Mouse (Mus musculus): ENCODE measurements around the gene Abcg1. TPM values are rescaled to one million over a fixed set of nuclear protein-coding genes. Genes with fewer than 3 reads are reported as not detected.

Abcg1 gene
- polyA plus RNA-seq (2014; fragmentation: Illumina TruSeq; extraction: RNeasy Lipid Tissue Mini Kit (QIAGEN cat#74804); ENCODE audit: low read depth, low replicate concordance) = 9.5 TPM

DNA sequence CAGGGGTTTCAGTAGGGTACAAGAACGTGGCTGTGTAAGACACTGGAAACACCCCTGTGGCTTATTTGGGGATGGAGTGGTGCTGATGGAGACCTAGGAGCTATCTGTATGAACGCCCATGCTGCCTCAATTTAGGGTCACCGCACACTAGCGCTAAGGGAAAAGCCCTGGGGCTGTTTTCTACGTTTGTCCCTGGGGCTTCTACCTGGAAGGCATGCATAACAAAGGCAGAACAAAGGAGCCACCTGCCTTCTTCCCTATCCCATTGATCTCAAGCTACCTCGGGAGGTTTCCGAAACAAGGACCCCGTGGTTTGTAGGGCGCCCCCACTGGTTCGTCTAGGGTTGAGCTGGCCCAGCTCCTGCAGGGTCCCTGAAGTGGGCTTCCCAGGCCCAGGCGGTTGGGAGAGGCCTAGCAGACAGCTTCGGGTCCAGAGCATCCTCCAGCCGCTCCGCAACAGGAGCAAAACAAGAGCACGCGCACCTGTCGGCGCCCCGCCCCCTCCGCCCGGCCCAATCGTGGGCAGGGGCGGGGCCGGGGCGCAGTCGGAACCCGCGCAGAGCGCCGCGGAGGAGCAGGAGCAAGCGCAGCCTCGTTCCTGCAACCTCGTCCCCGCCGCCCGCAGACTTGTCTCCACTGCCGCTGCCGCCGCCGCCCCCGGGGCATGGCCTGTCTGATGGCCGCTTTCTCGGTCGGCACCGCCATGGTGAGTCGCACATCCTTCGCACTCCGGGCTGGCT is at the start of gene Abcg1:
Gene Abcg1 (plus strand): TSS at position 525 of the 740 bp plus-strand sequence.

DNA sequence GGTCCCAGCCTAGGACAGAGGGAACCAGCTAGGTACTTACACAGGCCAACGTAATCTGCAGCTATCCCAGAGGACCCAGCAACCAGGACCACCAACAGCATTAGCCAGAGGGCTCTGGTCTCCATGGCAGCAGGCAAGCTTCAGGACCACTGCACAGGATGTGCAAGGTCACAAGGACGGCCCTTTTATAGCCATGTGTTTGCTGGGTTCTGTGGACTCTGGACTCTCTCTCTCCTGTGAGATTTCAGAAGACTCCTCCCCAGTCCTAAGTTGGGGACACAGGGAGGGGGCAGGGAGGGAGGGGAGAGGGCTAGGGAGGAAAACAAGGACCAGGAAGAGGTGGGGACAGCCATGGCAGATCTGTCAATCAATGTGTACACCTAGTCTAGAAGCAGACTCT is 72.0 kb downstream of the Abcg1 start, which contains the start of gene Tff3:
Gene Tff3 (minus strand): TSS at position 195 of the 400 bp plus-strand sequence.

DNA sequence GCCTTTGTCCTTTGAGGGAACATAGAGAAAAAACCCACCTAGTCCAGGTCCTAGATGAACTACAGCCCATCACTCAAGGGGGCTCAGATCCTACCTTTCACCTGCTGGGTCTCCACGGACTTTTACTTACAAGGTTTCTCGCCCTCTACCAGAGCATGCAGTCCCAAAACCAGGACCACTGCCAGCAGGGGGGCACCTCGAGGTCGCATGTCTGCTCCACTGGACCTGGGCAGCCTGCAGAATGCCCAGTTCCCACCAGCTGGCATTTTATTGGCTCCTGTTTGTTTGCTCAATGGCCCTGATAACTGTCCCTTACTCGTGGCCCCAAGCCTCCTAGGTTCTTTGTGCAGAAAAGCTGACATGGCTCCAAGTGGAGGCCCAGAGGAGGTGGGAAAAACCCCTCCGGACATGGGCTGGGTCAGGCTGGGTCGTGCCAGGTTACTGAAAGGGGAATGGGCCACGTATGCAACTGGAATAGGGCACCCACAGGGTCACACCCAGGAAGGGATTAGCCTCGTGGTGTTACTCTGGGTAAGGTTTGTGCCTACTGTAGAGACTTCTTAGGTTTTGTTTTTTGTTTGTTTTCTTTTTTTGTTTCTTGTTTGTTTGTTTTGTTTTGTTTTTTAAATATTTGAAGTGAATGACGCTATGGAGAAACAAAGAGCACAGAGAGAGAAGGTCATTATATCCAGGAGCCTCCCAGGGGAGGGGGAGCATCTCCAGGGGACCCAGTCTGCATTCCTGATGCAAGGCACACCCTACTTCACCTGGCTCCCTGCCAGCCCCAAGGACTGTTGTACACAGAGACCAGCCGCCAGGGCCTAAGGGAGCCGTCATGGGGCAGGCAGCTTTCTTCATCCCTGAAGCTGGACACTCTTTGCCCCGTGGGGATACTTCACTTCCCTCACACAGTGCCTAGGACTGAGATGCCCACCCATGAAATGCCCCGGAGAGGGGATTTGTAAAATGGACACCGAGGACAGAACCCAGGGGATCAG is 86.9 kb downstream of the Abcg1 start, which contains the start of gene Tff2:
Gene Tff2 (minus strand): TSS at position 243 of the 998 bp plus-strand sequence.

DNA sequence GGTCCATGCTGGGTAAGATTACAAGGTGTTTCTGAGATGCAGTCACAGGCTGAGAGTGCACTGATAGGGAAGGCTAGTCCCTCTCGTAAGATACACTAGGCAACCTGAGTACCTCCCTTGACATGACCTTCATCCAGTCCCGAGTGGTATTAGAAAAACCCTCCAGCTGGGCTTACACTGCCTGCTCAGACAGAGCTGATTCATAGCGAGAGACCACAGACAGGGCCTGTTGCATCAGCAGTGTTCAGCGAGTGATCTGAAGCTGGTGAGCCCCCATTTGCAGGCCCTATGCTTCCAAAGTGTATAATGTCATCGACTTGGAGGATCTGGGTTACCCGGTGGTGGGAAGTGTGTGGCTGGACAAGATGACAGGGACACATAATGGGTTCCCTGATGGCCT is 107.7 kb downstream of the Abcg1 start, which contains the start of gene Tff1:
Gene Tff1 (minus strand): TSS at position 151 of the 400 bp plus-strand sequence.

Other genes with a start within 250 kb of the Abcg1 start
- 0.22 TPM for gene Glp1r, start 155.9 kb upstream of the Abcg1 start, polyA plus RNA-seq (2014; fragmentation: Illumina TruSeq; extraction: RNeasy Lipid Tissue Mini Kit (QIAGEN cat#74804); ENCODE audit: low read depth, low replicate concordance)
- 0.14 TPM for gene Umodl1, start 103.0 kb upstream of the Abcg1 start, polyA plus RNA-seq (2014; fragmentation: Illumina TruSeq; extraction: RNeasy Lipid Tissue Mini Kit (QIAGEN cat#74804); ENCODE audit: low read depth, low replicate concordance)
- gene Tff3, start 72.0 kb downstream of the Abcg1 start, polyA plus RNA-seq (2014; fragmentation: Illumina TruSeq; extraction: RNeasy Lipid Tissue Mini Kit (QIAGEN cat#74804); ENCODE audit: low read depth, low replicate concordance) = not detected
- gene Tff2, start 86.6 kb downstream of the Abcg1 start, polyA plus RNA-seq (2014; fragmentation: Illumina TruSeq; extraction: RNeasy Lipid Tissue Mini Kit (QIAGEN cat#74804); ENCODE audit: low read depth, low replicate concordance) = not detected
- gene Tff1, start 107.6 kb downstream of the Abcg1 start, polyA plus RNA-seq (2014; fragmentation: Illumina TruSeq; extraction: RNeasy Lipid Tissue Mini Kit (QIAGEN cat#74804); ENCODE audit: low read depth, low replicate concordance) = not detected
- gene Tmprss3, start 141.3 kb downstream of the Abcg1 start, polyA plus RNA-seq (2014; fragmentation: Illumina TruSeq; extraction: RNeasy Lipid Tissue Mini Kit (QIAGEN cat#74804); ENCODE audit: low read depth, low replicate concordance) = 0.12 TPM
- gene Ubash3a, start 150.2 kb downstream of the Abcg1 start, polyA plus RNA-seq (2014; fragmentation: Illumina TruSeq; extraction: RNeasy Lipid Tissue Mini Kit (QIAGEN cat#74804); ENCODE audit: low read depth, low replicate concordance) = 0.15 TPM
- gene Rsph1, start 219.7 kb downstream of the Abcg1 start, polyA plus RNA-seq (2014; fragmentation: Illumina TruSeq; extraction: RNeasy Lipid Tissue Mini Kit (QIAGEN cat#74804); ENCODE audit: low read depth, low replicate concordance) = 41.9 TPM
- gene Slc37a1, start 229.1 kb downstream of the Abcg1 start, polyA plus RNA-seq (2014; fragmentation: Illumina TruSeq; extraction: RNeasy Lipid Tissue Mini Kit (QIAGEN cat#74804); ENCODE audit: low read depth, low replicate concordance) = 24.3 TPM